Comparison of ENCODE assay signal across 11 mouse cellular contexts in the genomic region with DNA sequence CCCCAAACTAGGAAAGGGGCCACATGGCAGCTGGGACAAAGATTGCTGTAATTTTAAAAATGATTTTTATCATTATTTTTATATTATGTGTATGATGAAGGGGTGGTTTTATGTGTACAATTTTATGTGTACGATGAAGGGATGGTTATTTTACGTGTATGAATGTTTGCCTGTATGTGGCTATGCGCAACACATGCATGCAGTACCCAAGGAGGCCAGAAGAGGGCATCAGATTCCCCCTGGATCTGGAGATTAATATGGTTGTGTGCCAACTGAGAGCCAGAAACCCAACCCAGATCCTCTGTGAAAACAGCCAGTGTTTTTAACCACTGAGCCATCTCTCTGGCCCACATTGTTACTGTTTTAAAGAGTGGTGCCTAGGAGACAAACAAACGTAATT.
DNase-seq lines count a peak whose midpoint lies in the region; ATAC-seq and TF ChIP-seq lines count a peak whose summit lies in the region.
"Had no signal": no experiment of that assay in that cellular context is flagged by ENCODE, and none has a peak within 500 bp of the region (broad histone marks: within the 10 kb centered on the region; RNA-seq: fewer than 3 reads in every experiment).

No protein-coding gene starts in this region.

- peak; percentile 26 for TF ChIP-seq CTCF in left cerebral cortex, adult 2 months (IDR thresholded peaks at IDR 0.05)
- TF ChIP-seq CTCF in small intestine, adult 2 months (IDR thresholded peaks at IDR 0.05; ENCODE audit: extremely low read depth, insufficient read length, insufficient replicate concordance, low read depth, low read length): peak; percentile 41; the same call in 1 of the 2 replicates

- ATAC-seq in erythroblast, adult 5-6 weeks (replicated peaks; ENCODE audit: low FRiP score, poor library complexity, severe bottlenecking): no peak
- peak; percentile 26; the same call in 1 of the 2 replicates for ATAC-seq in erythroid progenitor cell, adult 5-6 weeks (replicated peaks; ENCODE audit: low FRiP score, poor library complexity, severe bottlenecking)
- ATAC-seq: forebrain, embryonic 14.5 days had no signal

- H3K27ac ChIP-seq in left cerebral cortex, adult 2 months: no peak overlapping the region
- peak overlapping the region; percentile 95 for H3K27ac ChIP-seq in small intestine, adult 2 months (ENCODE audit: insufficient read depth, low read depth, low read length)
- H3K27ac ChIP-seq: hindbrain, embryonic 13.5 days had no signal

- H3K4me3 ChIP-seq in erythroblast, embryonic 14.5 days (replicated peaks): peak overlapping the region; percentile 40
- H3K4me3 ChIP-seq in left cerebral cortex, adult 2 months: no peak overlapping the region
- H3K4me3 ChIP-seq in small intestine, adult 2 months (ENCODE audit: low read depth, low read length): no peak overlapping the region
- H3K4me3 ChIP-seq: hindbrain, embryonic 13.5 days had no signal

- H3K9me3 ChIP-seq in erythroblast, embryonic 14.5 days (ENCODE audit: control insufficient read depth, low read length): peaks cover 9% of the 10 kb centered on the region
- H3K9me3 ChIP-seq: hindbrain, embryonic 13.5 days had no signal

- H3K36me3 ChIP-seq in erythroblast, embryonic 14.5 days (ENCODE audit: control insufficient read depth): peaks cover 13% of the 10 kb centered on the region
- H3K36me3 ChIP-seq in small intestine, adult 2 months (ENCODE audit: control insufficient read depth, insufficient read depth, low read length): no peaks in the 10 kb centered on the region
- H3K36me3 ChIP-seq: hindbrain, embryonic 13.5 days had no signal

- no peak for DNase-seq in left cerebral cortex, adult 2 months (ENCODE audit: extremely low spot score in 1 of 2, low spot score in 2 of 2)
- no peak for DNase-seq in left cerebral cortex, adult 18-20 months (ENCODE audit: low spot score in 2 of 2)
- DNase-seq in thymus, postnatal 25 days: no peak
- DNase-seq in lung, postnatal 14 days: no peak
- DNase-seq: cerebellum, postnatal 36 days had no signal

- H3K27me3 ChIP-seq in erythroblast, embryonic 14.5 days (ENCODE audit: control insufficient read depth): no peaks in the 10 kb centered on the region
- no peaks in the 10 kb centered on the region for H3K27me3 ChIP-seq in small intestine, adult 2 months (ENCODE audit: control insufficient read depth, insufficient read depth, low read length)

- 98% methylated on average over 4 of the region's 4 CpGs for WGBS in small intestine, adult 2 months

- TF ChIP-seq POLR2A in small intestine, adult 2 months (IDR thresholded peaks at IDR 0.05; ENCODE audit: low read depth, low read length): no peak

- peaks cover 67% of the 10 kb centered on the region for H3K4me1 ChIP-seq in erythroblast, embryonic 14.5 days (ENCODE audit: control insufficient read depth)
- H3K4me1 ChIP-seq in small intestine, adult 2 months (ENCODE audit: control insufficient read depth, insufficient read depth, insufficient read length, low read length): peaks cover 25% of the 10 kb centered on the region; the same call in 1 of the 2 replicates

- intact Hi-C loops in left cerebral cortex, adult 2 months (cut with DNase I): loop anchor here (2.0 to 10.0 kb wide), 2 partner anchors 521 to 615 kb away; no protein-coding TSS in a partner anchor
